Mouse (Mus musculus): ENCODE measurements at regions not wholly inside any gene's neighbourhood (a gene's known extent, or its start where the extent isn't known, plus 50 kb on each side); places are given as distances from the start of the nearest gene placed in this dataset.

DNA sequence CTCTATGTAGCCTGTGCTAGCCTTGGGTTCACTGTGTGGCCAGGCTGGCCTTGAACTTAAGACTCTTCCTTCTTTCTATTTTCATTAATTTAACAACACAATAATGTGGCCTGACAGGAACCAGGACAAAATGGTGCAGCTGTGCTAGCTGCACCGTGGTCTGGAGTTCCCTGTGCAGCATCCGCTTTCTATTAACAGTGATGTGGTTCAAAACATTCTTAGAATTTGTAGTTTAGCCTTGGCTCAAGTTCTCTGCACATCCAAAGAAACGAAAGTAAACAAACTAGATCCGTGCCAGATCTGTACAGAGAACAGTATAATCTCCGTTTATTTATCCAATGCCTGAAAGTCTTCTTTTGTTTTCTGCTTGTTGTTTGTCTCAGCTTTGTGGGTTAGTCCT, 88.5 kb downstream of the Irx1 start:
- no peak for ATAC-seq (replicated peaks; ENCODE audit: low read depth, poor library complexity, severe bottlenecking)

DNA sequence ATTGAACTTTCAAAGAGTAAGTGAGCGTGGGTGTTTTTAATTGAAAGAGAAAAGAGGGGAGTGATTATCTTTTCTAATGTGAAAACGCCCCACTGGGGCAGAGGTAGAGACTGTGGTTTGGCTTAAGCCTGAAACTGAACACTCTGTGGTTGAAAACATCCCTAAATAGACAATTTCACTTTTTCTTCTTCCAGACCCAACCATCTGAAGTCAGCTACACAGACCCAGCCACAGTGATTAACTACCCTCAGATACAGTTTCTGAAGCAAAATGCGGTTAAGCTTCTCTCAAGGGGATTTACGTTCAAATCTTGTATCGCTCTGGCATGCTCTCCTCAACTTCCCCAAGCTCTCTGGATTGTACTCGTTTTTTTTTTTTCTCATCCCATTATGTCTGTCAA, 94.8 kb downstream of the Irx1 start:
- ATAC-seq (replicated peaks; ENCODE audit: low read depth, poor library complexity, severe bottlenecking): no peak

DNA sequence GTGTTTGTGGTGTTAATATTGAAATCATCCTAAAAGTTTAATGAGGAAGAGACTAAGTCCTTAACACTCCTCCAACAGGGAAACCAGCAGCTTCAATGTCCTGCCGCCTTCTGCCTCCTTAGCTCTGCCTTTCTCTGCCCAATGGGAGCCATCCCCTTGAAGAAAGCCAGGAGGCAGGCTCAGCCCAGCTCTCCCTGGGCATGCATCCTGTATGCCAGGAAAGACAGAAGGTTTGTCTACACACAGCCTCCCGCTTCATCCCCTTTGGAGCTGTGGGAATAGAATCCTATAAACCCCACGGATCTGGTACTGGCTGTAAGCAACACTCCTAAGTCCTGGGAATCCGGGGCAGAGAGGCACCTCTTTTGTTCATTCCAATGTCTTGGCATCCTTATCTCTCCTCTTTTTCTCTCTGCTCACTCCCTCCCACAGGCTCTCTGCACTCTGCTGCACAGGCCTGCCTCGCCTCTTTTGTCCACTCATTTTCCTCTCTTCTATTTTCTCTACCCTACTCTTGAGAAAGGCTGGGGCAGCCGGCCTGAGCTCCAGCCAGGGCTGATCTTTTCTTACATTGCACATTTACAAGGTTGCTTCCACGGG, 110.0 kb downstream of the Irx1 start:
- no peak for ATAC-seq (replicated peaks; ENCODE audit: low read depth, poor library complexity, severe bottlenecking)

DNA sequence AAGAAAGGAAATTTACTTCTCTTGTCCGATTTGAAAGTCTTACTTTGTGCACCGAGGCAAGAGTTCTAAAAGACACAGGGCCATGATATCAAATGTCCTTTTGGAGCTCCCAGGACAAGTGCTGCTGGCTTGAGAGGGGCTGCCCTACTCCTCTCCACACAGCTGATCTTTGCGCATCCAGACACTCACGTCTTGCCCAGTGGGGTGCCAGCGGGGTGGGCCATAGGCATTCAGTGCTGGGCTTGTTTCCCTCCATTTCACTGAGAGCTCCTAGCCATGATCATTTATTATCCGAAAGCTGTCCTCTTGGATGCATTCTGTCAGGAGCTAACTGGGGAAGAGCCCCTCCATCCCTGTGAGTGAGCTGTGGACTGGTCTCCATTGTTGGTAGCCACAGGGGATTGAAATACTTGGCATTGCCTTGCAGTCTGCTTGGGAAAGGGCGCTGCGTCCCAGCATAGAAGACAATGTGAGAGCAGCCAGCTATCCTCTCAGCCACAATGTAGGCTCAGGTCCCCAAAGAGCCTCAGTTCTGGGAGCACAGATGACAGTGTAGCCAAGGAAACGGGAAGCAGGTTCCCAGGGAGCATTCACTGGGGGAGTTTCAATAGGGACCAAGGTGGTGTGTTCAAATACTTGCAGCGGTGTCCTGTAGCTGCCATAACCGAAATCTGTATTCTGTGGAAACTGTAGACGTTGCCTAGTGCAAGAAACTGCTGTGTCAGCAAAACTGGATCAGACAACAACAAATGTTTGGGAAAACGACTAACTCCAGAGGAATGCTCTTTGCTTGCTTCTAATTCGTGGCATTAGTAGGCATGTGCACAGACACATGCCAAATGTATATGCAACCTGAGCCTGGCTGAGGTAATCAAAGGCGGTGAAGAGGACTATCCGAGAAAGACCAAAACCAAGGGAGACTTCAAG, 159.2 kb downstream of the Irx1 start:
- no peak for ATAC-seq (replicated peaks; ENCODE audit: low read depth, poor library complexity, severe bottlenecking)

DNA sequence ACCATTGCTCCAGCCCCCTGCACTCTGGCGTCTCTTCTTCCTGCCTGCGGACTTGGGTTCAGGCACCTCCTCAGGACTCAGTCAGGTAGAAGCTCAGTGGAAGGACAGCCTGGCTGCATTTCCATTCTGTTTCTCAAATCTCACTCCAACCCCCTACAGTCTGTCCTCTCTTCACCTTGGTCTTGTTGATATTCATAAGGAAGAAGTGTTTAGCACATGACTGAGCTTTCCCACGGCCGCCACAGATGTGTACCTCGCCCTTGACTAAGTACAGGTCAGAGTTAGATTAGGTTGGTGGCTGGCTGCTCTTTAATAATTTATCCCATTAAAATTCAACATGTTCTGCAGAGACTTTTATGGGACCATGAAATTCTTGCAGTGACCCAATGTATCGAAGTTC, 165.2 kb downstream of the Irx1 start:
- no peak for ATAC-seq (replicated peaks; ENCODE audit: low read depth, poor library complexity, severe bottlenecking)

DNA sequence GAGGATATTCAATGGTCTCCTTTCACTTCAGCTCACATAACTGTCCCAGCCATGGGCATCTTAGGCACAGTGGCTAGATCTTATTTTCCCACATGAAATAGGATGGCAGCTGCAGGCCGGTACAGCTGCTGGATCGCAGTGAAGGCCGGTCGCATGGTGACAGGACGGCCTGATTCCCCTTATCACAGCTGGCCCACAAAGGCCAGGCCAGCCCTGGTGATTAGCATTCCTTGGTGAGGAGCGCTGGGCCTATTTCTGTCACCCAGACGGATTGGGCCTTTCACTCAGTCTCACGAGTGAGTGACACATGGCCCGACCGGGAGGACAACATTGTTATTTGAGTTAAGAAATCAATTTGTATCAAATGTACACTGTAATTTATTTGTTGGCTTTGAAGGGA, 178.8 kb downstream of the Irx1 start:
- ATAC-seq (replicated peaks; ENCODE audit: low read depth, poor library complexity, severe bottlenecking): no peak

DNA sequence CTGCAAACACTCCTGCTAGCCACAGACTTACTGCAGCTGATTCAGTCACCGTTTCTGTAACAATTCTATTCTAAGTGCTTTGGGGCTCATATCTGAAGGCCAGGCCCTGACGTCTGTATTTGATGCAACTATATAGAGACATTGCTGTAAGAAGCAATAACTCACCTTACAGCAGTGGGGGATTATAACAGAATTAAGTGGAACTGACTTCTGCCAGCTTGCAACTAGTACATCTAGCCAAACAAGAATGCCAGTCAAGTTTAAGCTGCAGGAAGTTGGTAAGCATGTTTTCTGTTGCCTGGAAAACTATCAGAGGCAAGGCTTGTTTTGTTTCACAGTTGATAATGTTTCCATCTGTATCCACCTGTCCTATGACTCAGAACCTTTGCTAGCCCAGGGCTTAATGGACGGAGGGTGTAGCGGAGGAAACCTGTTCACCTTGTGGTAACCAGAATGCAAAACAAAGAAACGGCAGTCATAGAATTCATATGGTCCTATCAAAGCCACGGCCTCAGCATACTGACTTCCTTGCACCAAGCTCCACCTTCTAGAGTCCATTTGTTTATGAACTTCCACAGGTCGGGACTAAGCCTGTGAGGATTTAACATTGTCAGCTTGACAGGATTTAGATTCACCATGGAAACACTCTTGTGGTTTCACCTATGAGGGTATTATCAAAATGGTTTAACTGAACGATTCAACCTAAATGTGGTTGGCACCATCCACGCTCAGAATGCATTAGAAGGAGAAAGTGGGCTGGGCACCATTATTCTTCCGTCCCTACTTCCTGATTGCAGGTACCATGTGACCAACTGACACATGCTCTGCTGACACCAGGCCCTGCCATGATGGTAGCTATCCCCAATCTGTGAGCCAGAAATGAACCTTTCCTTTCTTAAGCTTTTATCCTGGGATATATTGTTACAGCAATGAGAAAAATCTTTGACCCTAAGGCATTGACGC, 216.2 kb downstream of the Irx1 start:
- ATAC-seq (replicated peaks; ENCODE audit: low read depth, poor library complexity, severe bottlenecking): no peak

DNA sequence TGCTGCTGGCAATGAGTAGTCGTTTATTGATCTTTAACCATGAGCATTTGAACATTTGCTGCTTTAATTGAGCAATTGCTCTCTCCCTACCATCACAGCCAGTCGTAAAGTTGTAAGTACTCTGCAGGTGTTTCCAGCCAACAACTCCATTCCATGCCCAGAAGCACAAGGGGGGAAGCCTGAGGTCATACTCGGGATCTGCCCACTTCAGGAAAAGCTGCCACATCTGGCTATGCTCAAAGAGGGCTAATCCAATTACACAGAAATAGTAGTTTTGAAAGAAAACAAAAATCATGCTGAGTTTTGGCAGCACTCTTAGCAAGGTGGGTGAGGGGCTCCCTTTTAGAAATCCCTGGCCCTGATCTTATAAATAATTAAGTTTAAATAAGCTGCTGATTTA, 217.0 kb downstream of the Irx1 start:
- ATAC-seq (replicated peaks; ENCODE audit: low read depth, poor library complexity, severe bottlenecking): no peak

DNA sequence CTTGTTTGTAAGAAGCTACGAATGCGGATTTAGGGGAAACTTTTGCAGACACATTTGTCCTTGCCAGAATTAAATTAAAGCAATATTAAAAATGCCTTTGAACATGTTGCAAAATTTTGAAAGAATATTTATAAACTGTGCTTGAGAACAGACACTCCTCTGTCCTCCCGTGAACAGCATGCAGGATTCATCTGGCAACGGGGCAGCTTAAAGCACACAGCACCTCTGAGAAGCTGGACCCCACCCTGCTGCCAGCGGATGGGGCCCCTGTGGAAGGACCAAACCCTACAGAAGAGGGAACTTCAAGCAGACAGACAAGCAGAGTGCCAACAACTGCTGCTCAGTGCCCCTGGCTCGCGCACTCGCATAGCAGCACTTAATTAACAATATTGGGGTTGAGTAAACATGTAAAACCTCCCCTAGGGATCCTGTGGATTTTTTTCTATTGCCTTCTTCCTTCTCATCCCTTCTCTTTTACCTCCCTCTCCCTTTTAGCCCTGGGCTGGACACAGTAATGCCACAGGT, 226.6 kb downstream of the Irx1 start:
- ATAC-seq (replicated peaks; ENCODE audit: low read depth, poor library complexity, severe bottlenecking): no peak

DNA sequence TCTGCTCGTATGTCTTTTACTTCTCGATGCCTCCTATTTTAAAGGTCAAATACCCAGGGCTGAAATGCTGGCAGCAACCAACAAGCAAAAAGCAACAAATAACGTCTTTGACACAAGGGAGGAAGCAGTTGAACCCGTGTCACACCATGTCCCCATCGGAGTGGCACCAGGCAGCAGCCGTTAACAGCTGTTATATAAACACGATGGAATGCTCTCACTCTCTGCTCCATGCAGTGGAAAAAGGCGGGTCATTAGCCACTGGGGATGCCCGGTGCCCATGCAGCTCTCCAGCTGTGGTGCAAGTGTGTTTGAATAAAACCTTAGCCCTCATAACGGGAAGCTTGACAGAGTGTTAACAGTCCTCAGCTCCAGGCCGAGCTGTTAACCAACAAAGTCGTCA, 229.3 kb downstream of the Irx1 start:
- no peak for ATAC-seq (replicated peaks; ENCODE audit: low read depth, poor library complexity, severe bottlenecking)

DNA sequence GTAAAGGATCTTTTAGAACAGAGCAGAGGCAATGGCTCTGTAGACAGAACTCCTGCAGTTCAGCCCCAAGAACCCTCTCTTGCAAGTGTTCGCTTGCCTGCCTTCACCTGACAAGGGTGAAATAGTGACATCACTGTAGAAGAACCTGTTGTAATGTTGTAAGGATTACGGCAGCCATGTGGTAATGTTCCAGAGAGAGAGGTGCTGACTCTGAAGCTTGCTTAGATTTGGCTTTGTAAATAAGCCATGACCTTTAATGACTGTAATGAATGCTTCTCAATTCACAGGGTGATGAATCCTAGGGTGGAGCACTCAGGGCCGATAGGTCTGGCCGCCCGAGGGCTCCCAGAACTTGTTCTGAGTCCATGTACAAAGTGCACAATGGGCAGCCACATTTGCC, 230.2 kb downstream of the Irx1 start:
- ATAC-seq (replicated peaks; ENCODE audit: low read depth, poor library complexity, severe bottlenecking): no peak

DNA sequence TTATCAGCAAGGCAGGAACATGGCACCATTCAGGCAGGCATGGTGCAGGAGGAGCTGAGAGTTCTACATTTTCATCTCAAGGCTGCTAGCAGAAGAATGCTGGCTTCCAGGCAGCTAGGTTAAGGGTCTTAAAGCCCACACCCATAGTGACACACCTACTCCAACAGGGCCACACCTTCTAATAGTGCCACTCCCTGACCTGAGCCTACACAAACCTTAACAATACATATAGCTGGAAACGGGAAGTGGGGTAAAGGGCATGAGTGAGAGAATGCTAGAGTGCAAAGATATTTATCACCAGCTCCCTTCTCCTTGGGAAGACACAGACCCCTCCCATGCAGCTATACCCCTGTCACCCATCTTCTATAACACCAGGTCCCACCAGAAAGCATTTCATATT, 230.6 kb downstream of the Irx1 start:
- ATAC-seq (replicated peaks; ENCODE audit: low read depth, poor library complexity, severe bottlenecking): no peak

DNA sequence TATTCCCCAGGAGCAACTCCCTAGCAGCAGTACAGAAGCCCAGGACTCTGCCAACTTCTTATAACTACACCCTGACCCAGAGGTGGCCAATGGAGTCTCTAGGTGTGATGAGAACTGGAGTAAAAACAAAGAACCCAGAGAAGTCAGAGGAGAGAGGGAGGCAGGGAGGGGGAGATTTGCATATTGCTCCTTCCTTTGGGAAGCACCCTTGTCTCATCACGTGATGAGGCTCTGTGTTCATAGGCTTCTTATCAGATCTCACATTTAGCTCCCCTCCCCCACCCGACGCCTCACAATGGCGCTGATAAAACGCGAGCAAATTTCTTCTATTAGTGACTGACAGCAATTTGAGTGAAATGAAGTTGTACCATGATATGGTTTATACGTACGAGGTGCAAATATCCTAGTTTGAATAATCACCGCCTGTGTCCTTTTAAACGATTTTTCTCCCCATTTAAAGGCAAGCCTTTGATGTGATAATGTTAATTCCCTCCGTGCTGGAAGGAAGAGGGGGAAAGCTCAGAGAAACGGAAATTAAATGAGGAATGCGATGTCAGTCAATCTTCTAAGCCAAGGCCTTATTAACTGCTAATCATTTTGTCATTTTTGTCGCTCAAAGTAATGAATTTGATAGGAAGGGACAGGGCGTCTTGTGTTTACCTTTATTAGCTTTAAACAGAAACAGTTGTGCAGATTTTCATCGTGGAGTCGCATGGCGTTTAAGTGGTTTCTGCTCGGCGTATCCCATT, 273.3 kb downstream of the Irx1 start:
- ATAC-seq (replicated peaks; ENCODE audit: low read depth, poor library complexity, severe bottlenecking): no peak

DNA sequence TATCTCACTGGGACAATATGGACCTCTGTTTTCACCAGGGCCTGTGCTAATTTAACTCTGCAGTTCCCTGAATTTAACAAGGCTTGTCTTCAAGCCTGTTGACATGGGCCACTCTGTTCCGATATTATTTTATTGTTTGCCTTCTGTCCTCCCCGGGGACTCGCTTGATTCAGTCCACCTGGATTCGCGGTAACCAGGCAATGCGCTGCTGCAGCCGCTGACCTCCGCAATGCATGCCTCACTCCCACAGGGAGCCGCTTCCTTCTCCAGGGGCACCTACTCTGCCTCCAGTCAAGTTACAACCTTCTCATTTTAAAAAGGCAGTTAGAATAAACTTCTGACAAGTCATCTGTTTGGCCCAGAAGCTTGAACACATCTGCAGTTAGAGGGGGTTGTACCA, 274.3 kb downstream of the Irx1 start:
- ATAC-seq (replicated peaks; ENCODE audit: low read depth, poor library complexity, severe bottlenecking): no peak

DNA sequence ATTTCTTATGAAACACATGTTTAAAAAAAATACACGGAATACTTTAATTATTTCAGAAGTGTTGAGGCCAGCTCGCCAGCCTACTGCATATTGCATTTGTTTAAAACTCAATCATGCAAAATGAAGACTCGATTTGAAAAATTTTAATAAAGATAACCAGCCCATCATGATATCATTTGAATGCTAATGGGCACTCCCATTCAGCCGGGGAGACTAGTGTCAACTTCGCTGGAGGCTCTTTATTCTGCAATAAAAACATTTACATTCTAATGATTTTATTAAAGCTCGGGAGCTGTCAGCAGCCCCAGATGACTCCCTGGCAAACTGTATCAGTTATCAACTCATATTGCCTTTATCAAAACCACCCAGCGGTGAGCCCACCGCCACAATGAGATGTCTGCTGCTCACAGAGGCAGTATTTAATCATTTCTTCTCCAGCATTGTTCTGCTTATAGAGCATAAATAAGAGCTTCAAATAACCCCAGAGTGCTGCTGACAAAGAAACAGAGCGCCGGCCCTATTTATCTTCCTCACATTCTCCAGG, 287.4 kb downstream of the Irx1 start:
- no peak for ATAC-seq (replicated peaks; ENCODE audit: low read depth, poor library complexity, severe bottlenecking)

DNA sequence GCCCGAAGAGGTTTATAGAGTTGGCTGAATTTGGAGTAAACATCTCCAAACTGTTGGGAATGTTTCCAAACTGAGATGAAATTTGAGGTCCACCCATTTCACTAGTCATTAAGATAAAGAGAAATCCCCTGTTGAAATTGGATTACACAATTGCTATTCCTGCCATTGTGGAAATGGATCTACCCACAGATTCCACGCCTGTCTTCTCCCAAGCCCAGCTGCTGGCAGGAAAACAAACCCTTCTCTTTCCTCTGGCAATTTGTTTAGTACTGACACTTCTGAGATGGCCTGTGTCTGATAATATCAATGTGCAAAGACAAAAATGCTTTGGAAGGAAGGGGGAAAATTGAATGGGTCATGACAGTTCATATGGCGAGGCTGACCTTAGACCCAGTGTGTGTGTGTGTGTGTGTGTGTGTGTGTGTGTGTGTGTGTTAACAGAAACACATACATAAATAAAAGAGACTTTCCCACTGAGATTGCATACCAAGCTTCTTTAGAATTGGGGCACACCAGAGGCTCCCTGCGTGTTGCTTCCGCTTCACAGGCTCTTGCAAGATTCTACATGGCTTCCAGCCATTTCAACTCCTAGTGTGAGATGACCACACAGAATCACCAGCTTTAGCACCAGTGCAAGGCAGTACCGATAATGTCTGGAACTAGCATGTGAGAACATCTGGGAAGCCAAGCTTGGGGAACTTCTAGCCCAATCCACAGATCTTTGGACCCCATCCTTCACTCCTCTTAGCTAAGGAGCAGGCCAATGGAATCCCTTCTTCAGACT, 293.4 kb downstream of the Irx1 start:
- no peak for ATAC-seq (replicated peaks; ENCODE audit: low read depth, poor library complexity, severe bottlenecking)

DNA sequence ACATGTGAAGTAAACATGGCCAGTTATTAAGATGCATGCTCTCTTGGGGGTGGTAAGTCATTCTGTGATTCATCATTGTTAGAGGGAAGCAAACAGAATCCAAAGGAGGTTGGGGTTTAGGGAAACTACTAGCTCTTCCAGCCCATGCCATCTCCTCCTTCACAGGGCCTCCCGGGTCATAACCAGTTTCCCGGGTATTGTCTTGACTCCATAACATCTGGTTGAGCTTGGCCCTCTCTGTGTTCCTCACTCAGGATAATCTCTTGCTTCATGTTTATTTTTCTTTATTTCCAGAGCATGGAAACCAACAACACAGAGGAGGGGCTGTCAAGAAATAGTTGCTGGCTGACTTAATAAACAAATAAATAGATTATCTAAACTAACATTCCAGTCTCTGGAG, 295.3 kb downstream of the Irx1 start:
- no peak for ATAC-seq (replicated peaks; ENCODE audit: low read depth, poor library complexity, severe bottlenecking)

DNA sequence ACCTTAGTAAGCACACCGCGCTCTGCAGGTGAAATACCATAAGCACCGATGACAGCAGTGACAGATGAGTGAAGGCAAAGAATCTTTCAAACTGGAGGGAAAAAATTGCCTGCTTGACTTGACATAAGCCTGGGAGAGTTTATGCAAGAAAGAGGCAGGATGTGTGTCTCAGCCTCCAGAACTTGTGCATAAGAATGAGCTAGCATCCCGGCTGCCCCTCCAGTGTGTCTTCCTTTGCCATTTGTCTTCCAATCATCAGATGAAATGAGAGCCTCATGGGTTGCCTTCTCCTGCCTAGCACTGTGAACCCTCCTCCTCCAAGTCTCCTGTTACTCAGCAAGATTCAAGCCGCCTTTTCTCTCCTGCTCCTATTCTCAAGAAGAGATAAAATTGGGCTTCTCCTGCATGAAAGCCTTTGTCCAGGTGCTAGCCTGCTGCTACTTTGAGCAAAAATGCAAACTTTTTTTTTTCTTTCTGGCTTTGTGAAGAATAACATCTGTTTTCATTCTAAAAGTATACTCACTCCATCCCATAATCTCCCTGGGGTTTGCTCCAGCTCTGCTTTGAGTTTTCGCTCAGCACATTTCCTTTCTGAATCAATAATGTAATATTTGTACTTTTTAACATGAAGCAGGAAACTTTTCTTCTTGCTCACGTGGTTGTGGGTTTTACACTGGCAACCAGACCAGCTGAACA, 298.2 kb downstream of the Irx1 start:
- ATAC-seq (replicated peaks; ENCODE audit: low read depth, poor library complexity, severe bottlenecking): no peak

All from common myeloid progenitor, adult 5-6 weeks (primary cell).